Mouse (Mus musculus): ENCODE results near the gene Tmem52.
"Not testable (repeated sequence)": the region's sequence is repeated elsewhere in the genome, so short reads cannot be mapped to it uniquely, and the experiment has no call there.

Gene Tmem52

GRCm38 (mm10) chr4:155471406-155471805, 2.5 kb downstream of the Tmem52 start:
- in situ Hi-C loops (cut with MseI, MboI), result no loop called here

- in situ Hi-C loops (cut with MseI, MboI), result no loop called here
Measured at GRCm38 (mm10) chr4:155472716-155473290, 3.9 kb downstream of the Tmem52 start.

- in situ Hi-C loops (cut with MseI, MboI), result no loop called here
Measured at GRCm38 (mm10) chr4:155473319-155473718, 4.4 kb downstream of the Tmem52 start.

GRCm38 (mm10) chr4:155473796-155474195, 4.9 kb downstream of the Tmem52 start:
- in situ Hi-C loops (cut with MseI, MboI), result not testable (repeated sequence)

- in situ Hi-C loops (cut with MseI, MboI), result loop anchor here (5.0 kb wide), 2 partner anchors 86 to 96 kb away; no protein-coding TSS in a partner anchor
Measured at GRCm38 (mm10) chr4:155481381-155482124, 12.6 kb downstream of the Tmem52 start.

- in situ Hi-C loops (cut with MseI, MboI), result loop anchor here (5.0 kb wide), 2 partner anchors 85 to 95 kb away; no protein-coding TSS in a partner anchor
Measured at GRCm38 (mm10) chr4:155482125-155482480, 13.2 kb downstream of the Tmem52 start.

GRCm38 (mm10) chr4:155482733-155483540, 14.0 kb downstream of the Tmem52 start:
- in situ Hi-C loops (cut with MseI, MboI), result loop anchor here (5.0 kb wide), 2 partner anchors 84 to 94 kb away; no protein-coding TSS in a partner anchor

GRCm38 (mm10) chr4:155485521-155485920, 16.6 kb downstream of the Tmem52 start:
- in situ Hi-C loops (cut with MseI, MboI), result no loop called here

GRCm38 (mm10) chr4:155487746-155488145, 18.8 kb downstream of the Tmem52 start:
- in situ Hi-C loops (cut with MseI, MboI), result no loop called here

- in situ Hi-C loops (cut with MseI, MboI), result no loop called here
Measured at GRCm38 (mm10) chr4:155488232-155489025, 19.5 kb downstream of the Tmem52 start.

- in situ Hi-C loops (cut with MseI, MboI), result no loop called here
Measured at GRCm38 (mm10) chr4:155489101-155489970, 20.4 kb downstream of the Tmem52 start.

GRCm38 (mm10) chr4:155490456-155490855, 21.5 kb downstream of the Tmem52 start:
- in situ Hi-C loops (cut with MseI, MboI), result no loop called here

- in situ Hi-C loops (cut with MseI, MboI), result no loop called here
Measured at GRCm38 (mm10) chr4:155490990-155491504, 22.1 kb downstream of the Tmem52 start, which contains the start of gene Gnb1. Gene Gnb1, plus strand, starts transcription at chr4:155491361.

GRCm38 (mm10) chr4:155491529-155492130, 22.7 kb downstream of the Tmem52 start:
- in situ Hi-C loops (cut with MseI, MboI), result no loop called here

- in situ Hi-C loops (cut with MseI, MboI), result no loop called here
Measured at GRCm38 (mm10) chr4:155492131-155492633, 23.3 kb downstream of the Tmem52 start.

- in situ Hi-C loops (cut with MseI, MboI), result no loop called here
Measured at GRCm38 (mm10) chr4:155494891-155495290, 26.0 kb downstream of the Tmem52 start.

- in situ Hi-C loops (cut with MseI, MboI), result no loop called here
Measured at GRCm38 (mm10) chr4:155497963-155498362, 29.0 kb downstream of the Tmem52 start.

GRCm38 (mm10) chr4:155501126-155501525, 32.2 kb downstream of the Tmem52 start:
- in situ Hi-C loops (cut with MseI, MboI), result no loop called here

GRCm38 (mm10) chr4:155505067-155505466, 36.2 kb downstream of the Tmem52 start:
- in situ Hi-C loops (cut with MseI, MboI), result no loop called here
